Mouse (Mus musculus): Measurements from ENCODE around the gene Crcp. TPM values are rescaled to one million over a fixed set of nuclear protein-coding genes. Genes with fewer than 3 reads are reported as not detected.

Gene Crcp
- polyA plus RNA-seq, 1 experiment, result 17.0 TPM

GRCm38 (mm10) chr5:130043741-130044140, 14.7 kb downstream of the Crcp start:
- Histone ChIP-seq H3K36me3 (ENCODE audit: control insufficient read depth, insufficient read depth, low read length) (peaks cover 45% of the 10 kb centered on the region), H3K4me1 (replicated peaks; ENCODE audit: control insufficient read depth, insufficient read depth, low read length) (no peaks in the 10 kb centered on the region), H3K4me3 (ENCODE audit: control insufficient read depth, insufficient read depth, low read length) (no peak overlapping the region), H3K27ac (ENCODE audit: control insufficient read depth, insufficient read depth, low read length) (no peak overlapping the region), H3K27me3 (ENCODE audit: control insufficient read depth, insufficient read depth, low read length) (no peaks in the 10 kb centered on the region)
- 100% methylated on average over 3 of the region's 3 CpGs for WGBS
- TF ChIP-seq CTCF (IDR thresholded peaks at IDR 0.05; ENCODE audit: borderline replicate concordance, control insufficient read depth, extremely low read depth, insufficient read depth, low read length, poor library complexity) (no peak), POLR2A (IDR thresholded peaks at IDR 0.05; ENCODE audit: control insufficient read depth, extremely low read depth, insufficient read depth, low read length, poor library complexity) (no peak)
- DNase-seq, result no peak

- DNase-seq, result no peak
- Histone ChIP-seq H3K27me3 (ENCODE audit: control insufficient read depth, insufficient read depth, low read length) (no peaks in the 10 kb centered on the region), H3K4me3 (ENCODE audit: control insufficient read depth, insufficient read depth, low read length) (no peak overlapping the region), H3K4me1 (replicated peaks; ENCODE audit: control insufficient read depth, insufficient read depth, low read length) (no peaks in the 10 kb centered on the region), H3K27ac (ENCODE audit: control insufficient read depth, insufficient read depth, low read length) (no peak overlapping the region), H3K36me3 (ENCODE audit: control insufficient read depth, insufficient read depth, low read length) (peaks cover 50% of the 10 kb centered on the region)
- TF ChIP-seq CTCF (IDR thresholded peaks at IDR 0.05; ENCODE audit: borderline replicate concordance, control insufficient read depth, extremely low read depth, insufficient read depth, low read length, poor library complexity), result no peak
- no peak for TF ChIP-seq POLR2A (IDR thresholded peaks at IDR 0.05; ENCODE audit: control insufficient read depth, extremely low read depth, insufficient read depth, low read length, poor library complexity)
- 85% methylated on average over 7 of the region's 7 CpGs for WGBS
Measured at GRCm38 (mm10) chr5:130044201-130044695, 15.2 kb downstream of the Crcp start.

GRCm38 (mm10) chr5:130046100-130046499, 17.0 kb downstream of the Crcp start:
- TF ChIP-seq POLR2A (IDR thresholded peaks at IDR 0.05; ENCODE audit: control insufficient read depth, extremely low read depth, insufficient read depth, low read length, poor library complexity) (no peak), CTCF (IDR thresholded peaks at IDR 0.05; ENCODE audit: borderline replicate concordance, control insufficient read depth, extremely low read depth, insufficient read depth, low read length, poor library complexity) (no peak)
- Histone ChIP-seq H3K4me3 (ENCODE audit: control insufficient read depth, insufficient read depth, low read length) (no peak overlapping the region), H3K27ac (ENCODE audit: control insufficient read depth, insufficient read depth, low read length) (no peak overlapping the region), H3K4me1 (replicated peaks; ENCODE audit: control insufficient read depth, insufficient read depth, low read length) (no peaks in the 10 kb centered on the region), H3K27me3 (ENCODE audit: control insufficient read depth, insufficient read depth, low read length) (no peaks in the 10 kb centered on the region), H3K36me3 (ENCODE audit: control insufficient read depth, insufficient read depth, low read length) (peaks cover 49% of the 10 kb centered on the region)
- no peak for DNase-seq
- WGBS, result 96% methylated on average over 7 of the region's 7 CpGs

- TF ChIP-seq POLR2A (IDR thresholded peaks at IDR 0.05; ENCODE audit: control insufficient read depth, extremely low read depth, insufficient read depth, low read length, poor library complexity) (no peak), CTCF (IDR thresholded peaks at IDR 0.05; ENCODE audit: borderline replicate concordance, control insufficient read depth, extremely low read depth, insufficient read depth, low read length, poor library complexity) (no peak)
- no peak for DNase-seq
- H3K4me1 ChIP-seq (replicated peaks; ENCODE audit: control insufficient read depth, insufficient read depth, low read length), result no peaks in the 10 kb centered on the region
- H3K27ac ChIP-seq (ENCODE audit: control insufficient read depth, insufficient read depth, low read length), result no peak overlapping the region
- WGBS, result 97% methylated on average over 10 of the region's 10 CpGs
- no peaks in the 10 kb centered on the region for H3K27me3 ChIP-seq (ENCODE audit: control insufficient read depth, insufficient read depth, low read length)
- H3K4me3 ChIP-seq (ENCODE audit: control insufficient read depth, insufficient read depth, low read length), result no peak overlapping the region
- peaks cover 51% of the 10 kb centered on the region for H3K36me3 ChIP-seq (ENCODE audit: control insufficient read depth, insufficient read depth, low read length)
Measured at GRCm38 (mm10) chr5:130046589-130046988, 17.5 kb downstream of the Crcp start.

- no peak overlapping the region for H3K4me3 ChIP-seq (ENCODE audit: control insufficient read depth, insufficient read depth, low read length)
- H3K27ac ChIP-seq (ENCODE audit: control insufficient read depth, insufficient read depth, low read length), result no peak overlapping the region
- 91% methylated on average over 6 of the region's 6 CpGs for whole genome bisulfite sequencing
- H3K27me3 ChIP-seq (ENCODE audit: control insufficient read depth, insufficient read depth, low read length), result no peaks in the 10 kb centered on the region
- H3K36me3 ChIP-seq (ENCODE audit: control insufficient read depth, insufficient read depth, low read length), result peaks cover 51% of the 10 kb centered on the region
- H3K4me1 ChIP-seq (replicated peaks; ENCODE audit: control insufficient read depth, insufficient read depth, low read length), result no peaks in the 10 kb centered on the region
- TF ChIP-seq POLR2A (IDR thresholded peaks at IDR 0.05; ENCODE audit: control insufficient read depth, extremely low read depth, insufficient read depth, low read length, poor library complexity), result no peak
- peak; percentile 70; the same call in 1 of the 2 replicates for TF ChIP-seq CTCF (IDR thresholded peaks at IDR 0.05; ENCODE audit: borderline replicate concordance, control insufficient read depth, extremely low read depth, insufficient read depth, low read length, poor library complexity)
- no peak for DNase-seq
Measured at GRCm38 (mm10) chr5:130047013-130047412, 17.9 kb downstream of the Crcp start.

- no peak overlapping the region for H3K27ac ChIP-seq (ENCODE audit: control insufficient read depth, insufficient read depth, low read length)
- no peak for TF ChIP-seq CTCF (IDR thresholded peaks at IDR 0.05; ENCODE audit: borderline replicate concordance, control insufficient read depth, extremely low read depth, insufficient read depth, low read length, poor library complexity)
- no peak for TF ChIP-seq POLR2A (IDR thresholded peaks at IDR 0.05; ENCODE audit: control insufficient read depth, extremely low read depth, insufficient read depth, low read length, poor library complexity)
- H3K27me3 ChIP-seq (ENCODE audit: control insufficient read depth, insufficient read depth, low read length), result no peaks in the 10 kb centered on the region
- no peak for DNase-seq
- no peaks in the 10 kb centered on the region for H3K4me1 ChIP-seq (replicated peaks; ENCODE audit: control insufficient read depth, insufficient read depth, low read length)
- H3K36me3 ChIP-seq (ENCODE audit: control insufficient read depth, insufficient read depth, low read length), result peaks cover 41% of the 10 kb centered on the region
- WGBS, result 93% methylated on average over 15 of the region's 15 CpGs
- no peak overlapping the region for H3K4me3 ChIP-seq (ENCODE audit: control insufficient read depth, insufficient read depth, low read length)
Measured at GRCm38 (mm10) chr5:130048786-130049520, 19.9 kb downstream of the Crcp start.
